ENCODE assay signal across 8 mouse cellular contexts in genomic region chr11:98838512-98838911, GRCm38 (mm10). TPM values are rescaled to one million over a fixed set of nuclear protein-coding genes. Genes with fewer than 3 reads are reported as not detected.
DNase-seq lines count a peak whose midpoint lies in the region.
"Had no signal": no experiment of that assay in that cellular context is flagged by ENCODE, and none has a peak within 500 bp of the region (broad histone marks: within the 10 kb centered on the region; RNA-seq: fewer than 3 reads in every experiment).

No protein-coding gene starts in this region.

- intact Hi-C loops in left cerebral cortex, postnatal 36 days (cut with DNase I): no loop called here

- peak; percentile 84 to 92 for DNase-seq in layer of hippocampus, adult 18-20 months (ENCODE audit: low spot score in 2 of 2)
- DNase-seq in layer of hippocampus, adult 9-10 months (ENCODE audit: low spot score): no peak
- peak; percentile 82 for DNase-seq in layer of hippocampus, adult 8-10 months (ENCODE audit: low spot score in 2 of 2)
- peak; percentile 68 to 76 for DNase-seq in left cerebral cortex, postnatal 36 days (ENCODE audit: low spot score in 2 of 2)
- peak; percentile 25 for DNase-seq in right cerebral cortex, postnatal 4 days
- DNase-seq in lung, postnatal 36 days: no peak
- no peak for DNase-seq in adrenal gland, postnatal 36 days
- DNase-seq: adrenal gland, postnatal 10 days had no signal

RNA-seq across cellular contexts. Expression of gene Rapgefl1, which starts 1.9 kb away (rescaled TPM):
- total RNA-seq in layer of hippocampus, adult 18-20 months (2021): 100 to 1,000 TPM; 196 to 203 TPM
- 100 to 1,000 TPM; 171 to 203 (median 197) TPM for total RNA-seq in layer of hippocampus, adult 8-10 months (2022)
- 100 to 1,000 TPM; 139 to 161 TPM for total RNA-seq in left cerebral cortex, postnatal 36 days (2021)
- under 1 TPM; 0.46 to 0.69 TPM for total RNA-seq in adrenal gland, postnatal 36 days (2021)

RNA-seq across cellular contexts. Expression of gene Wipf2, which starts 24.9 kb away (rescaled TPM):
- total RNA-seq in layer of hippocampus, adult 18-20 months (2021): 10 to 100 TPM; 75.9 to 80.7 TPM
- total RNA-seq in layer of hippocampus, adult 8-10 months (2022): 10 to 100 TPM; 69.4 to 86.8 (median 80.7) TPM
- 10 to 100 TPM; 67.4 to 74.6 TPM for total RNA-seq in left cerebral cortex, postnatal 36 days (2021)
- 10 to 100 TPM; 19.8 to 21.1 TPM for total RNA-seq in adrenal gland, postnatal 36 days (2021)

RNA-seq across cellular contexts. Expression of gene Casc3, which starts 33.8 kb away (rescaled TPM):
- 10 to 100 TPM; 57.0 to 58.4 TPM for total RNA-seq in layer of hippocampus, adult 18-20 months (2021)
- 10 to 100 TPM; 50.5 to 64.9 (median 59.4) TPM for total RNA-seq in layer of hippocampus, adult 8-10 months (2022)
- 10 to 100 TPM; 46.7 to 63.5 TPM for total RNA-seq in left cerebral cortex, postnatal 36 days (2021)
- total RNA-seq in adrenal gland, postnatal 36 days (2021): 10 to 100 TPM; 29.6 to 34.3 TPM

RNA-seq across cellular contexts. Expression of gene Msl1, which starts 43.2 kb away (rescaled TPM):
- 100 to 1,000 TPM; 178 to 183 TPM for total RNA-seq in layer of hippocampus, adult 18-20 months (2021)
- 100 to 1,000 TPM; 140 to 201 (median 177) TPM for total RNA-seq in layer of hippocampus, adult 8-10 months (2022)
- total RNA-seq in left cerebral cortex, postnatal 36 days (2021): 100 to 1,000 TPM; 169 to 193 TPM
- 100 to 1,000 TPM in 1 of 2 experiments, 10 to 100 TPM in 1; 94.2 to 106 TPM for total RNA-seq in adrenal gland, postnatal 36 days (2021)

Comparison
In these comparisons a context has a peak if more than half of its experiments do, and no peak if none do; other contexts are left out.
1. DNase-seq: peak in layer of hippocampus, adult 18-20 months (2 of 2), layer of hippocampus, adult 8-10 months (2 of 2), left cerebral cortex, postnatal 36 days (2 of 2) and right cerebral cortex, postnatal 4 days (single experiment); none in layer of hippocampus, adult 9-10 months (single experiment), lung, postnatal 36 days (single experiment) and adrenal gland, postnatal 36 days (0 of 2).
2. RNA of gene Rapgefl1, which starts 1.9 kb away (total RNA-seq): 196 to 203 TPM in layer of hippocampus, adult 18-20 months, 171 to 203 TPM in layer of hippocampus, adult 8-10 months and 139 to 161 TPM in left cerebral cortex, postnatal 36 days; 0.46 to 0.69 TPM in adrenal gland, postnatal 36 days; every median in the first group is over 10 times any median in the second.